Mouse (Mus musculus) cerebellum, adult 2 months (tissue): ENCODE results near the gene Cstf3.

Source experiments
- CTCF ChIP-seq: fragments of 200-500 bp; IDR thresholded peaks from 2 replicates; pipeline ENCODE4 v1.5.1; 2011; ENCODE audit warnings: low read depth, mild to moderate bottlenecking, control low read depth, low read length, moderate library complexity, borderline replicate concordance; ENCODE audit not compliant: insufficient read depth
- POLR2A ChIP-seq: fragments of 200-500 bp; IDR thresholded peaks from 2 replicates; pipeline ENCODE4 v1.6.1; 2011; ENCODE audit warnings: low read length, control low read depth, borderline replicate concordance; ENCODE audit not compliant: insufficient read depth

DNA sequence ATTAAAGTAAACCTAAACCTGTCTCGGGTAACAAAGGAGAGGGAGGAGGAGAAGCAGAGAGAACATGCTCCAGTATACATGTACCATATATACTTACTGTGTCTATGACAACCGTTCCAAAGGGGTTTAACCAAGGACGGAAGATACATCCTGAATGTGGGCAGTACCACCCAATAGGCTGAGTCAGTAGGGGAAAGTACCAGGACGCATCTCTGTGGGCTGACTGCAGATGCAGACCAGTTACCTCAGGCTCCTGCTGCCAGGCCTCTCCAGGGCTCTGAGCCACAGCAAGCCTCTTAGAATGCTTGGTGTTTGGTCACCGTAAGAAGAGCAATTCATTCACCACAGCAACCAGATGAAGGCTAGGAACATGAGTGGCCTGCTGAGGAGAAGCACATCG is 28.9 kb upstream of the Cstf3 start:
- TF ChIP-seq CTCF (no peak), POLR2A (no peak)
